Mouse (Mus musculus) heart, embryonic 12.5 days (tissue): ENCODE data around the gene Irf4. TPM values are rescaled to one million over a fixed set of nuclear protein-coding genes. Genes with fewer than 3 reads are reported as not detected.

Experiments
- ATAC-seq: fragments of 200-750 bp; cut with Nextera tagmentation; 2 replicates; pipeline ENCODE4 v1.8.0; 2017; ENCODE audit warnings: moderate TSS enrichment, moderate library complexity; ENCODE audit not compliant: insufficient number of reproducible peaks, low FRiP score
- H3K27ac ChIP-seq: fragments of 300-500 bp; sonication (generic); 2 replicates; pipeline ENCODE4 v1.5.1; 2016; ENCODE audit warnings: mild to moderate bottlenecking, moderate library complexity; ENCODE audit not compliant: poor library complexity, severe bottlenecking
- H3K27me3 ChIP-seq: fragments of 300-500 bp; sonication (generic); replicated peaks from 2 replicates; pipeline ENCODE4 v1.6.1; 2016; ENCODE audit warnings: mild to moderate bottlenecking, moderate library complexity
- H3K36me3 ChIP-seq: fragments of 300-500 bp; sonication (generic); 2 replicates; pipeline ENCODE4 v1.6.1; 2016; ENCODE audit warnings: mild to moderate bottlenecking, moderate library complexity
- H3K4me1 ChIP-seq: fragments of 300-500 bp; sonication (generic); replicated peaks from 2 replicates; pipeline ENCODE4 v1.6.1; 2016; ENCODE audit warnings: mild to moderate bottlenecking
- H3K4me2 ChIP-seq: fragments of 300-500 bp; sonication (generic); 2 replicates; pipeline ENCODE4 v1.6.1; 2016; ENCODE audit warnings: mild to moderate bottlenecking, moderate library complexity
- H3K4me3 ChIP-seq: fragments of 300-500 bp; sonication (generic); 2 replicates; pipeline ENCODE4 v1.5.1; 2016; ENCODE audit warnings: mild to moderate bottlenecking
- H3K9ac ChIP-seq: fragments of 300-500 bp; sonication (generic); 2 replicates; pipeline ENCODE4 v1.6.1; 2016; ENCODE audit warnings: mild to moderate bottlenecking, moderate library complexity
- H3K9me3 ChIP-seq: fragments of 300-500 bp; sonication (generic); replicated peaks from 2 replicates; pipeline ENCODE4 v1.6.1; 2016; ENCODE audit warnings: mild to moderate bottlenecking, moderate library complexity
- WGBS: fragments of 180-500 bp; shearing (Covaris S2); methylation state at CpG from one replicate; pipeline ENCODE4 v1.1.7; 2016; 5-methylcytosine and 5-hydroxymethylcytosine counted together
- polyA plus RNA-seq: library from polyadenylated mRNA; unstranded; fragments of >200 nt; fragmentation: Nextera tagmentation; extraction: Ambion mirVana; gene quantifications from 2 replicates; pipeline ENCODE4 v1.2.1, GENCODE M21; 2016

The Irf4 gene
- polyA plus RNA-seq, 1 experiment from 2014 or later: 0.09 TPM

GRCm38 (mm10) chr13:30764014-30764740 lies 15.2 kb downstream of the Irf4 start:
- ATAC-seq: no peak

DNA sequence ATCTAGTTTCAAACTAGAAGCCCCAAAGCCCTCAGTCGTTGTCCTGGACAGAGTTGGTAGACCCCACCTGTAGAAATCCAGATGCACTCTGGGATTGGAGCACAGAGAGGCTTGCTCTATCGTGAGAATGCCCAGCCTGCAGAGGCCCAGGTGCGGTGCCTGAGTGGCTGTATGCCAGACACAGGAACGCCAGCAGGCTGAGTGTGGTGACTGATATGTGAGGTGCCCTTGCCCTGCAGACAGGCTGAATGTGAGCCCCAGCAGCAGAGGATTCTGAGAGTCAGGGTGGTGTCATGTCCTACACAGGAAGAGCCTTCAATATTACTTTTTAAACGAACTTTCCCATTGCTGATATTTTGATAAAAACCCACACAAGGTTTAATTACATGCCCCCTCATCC lies 16.9 kb downstream of the Irf4 start:
- H3K36me3 ChIP-seq: no peaks in the 10 kb centered on the region
- ATAC-seq: no peak
- no peak overlapping the region for H3K4me2 ChIP-seq
- no peak overlapping the region for H3K27ac ChIP-seq
- H3K4me1 ChIP-seq: peaks cover 8% of the 10 kb centered on the region
- 0 out of 2 replicates have a peak, but pooled peaks cover 4% of the 10 kb centered on the region for H3K9me3 ChIP-seq
- H3K27me3 ChIP-seq: peaks cover 3% of the 10 kb centered on the region
- no peak overlapping the region for H3K4me3 ChIP-seq
- WGBS: 68% methylated on average over 5 of the region's 5 CpGs
- H3K9ac ChIP-seq: no peak overlapping the region

More at GRCm38 (mm10) chr13:30764014-30764740, 15.2 kb downstream of the Irf4 start:
- Histone ChIP-seq H3K36me3 (no peaks in the 10 kb centered on the region), H3K27ac (no peak overlapping the region), H3K4me3 (no peak overlapping the region), H3K27me3 (peaks cover 3% of the 10 kb centered on the region), H3K4me2 (no peak overlapping the region), H3K9ac (no peak overlapping the region), H3K9me3 (no peaks in the 10 kb centered on the region), H3K4me1 (peaks cover 8% of the 10 kb centered on the region)
- WGBS: 68% methylated on average over 8 of the region's 8 CpGs

GRCm38 (mm10) chr13:30766636-30767476 lies 17.8 kb downstream of the Irf4 start:
- 75% methylated on average over 5 of the region's 5 CpGs for whole genome bisulfite sequencing
- no peak overlapping the region for H3K27ac ChIP-seq
- H3K4me3 ChIP-seq: no peak overlapping the region
- H3K4me2 ChIP-seq: no peak overlapping the region
- 0 out of 2 replicates have a peak, but pooled peaks cover 4% of the 10 kb centered on the region for H3K9me3 ChIP-seq
- H3K4me1 ChIP-seq: peaks cover 8% of the 10 kb centered on the region
- no peak for ATAC-seq
- H3K36me3 ChIP-seq: no peaks in the 10 kb centered on the region
- no peak overlapping the region for H3K9ac ChIP-seq
- H3K27me3 ChIP-seq: no peaks in the 10 kb centered on the region; the same call in 1 of the 2 replicates

DNA sequence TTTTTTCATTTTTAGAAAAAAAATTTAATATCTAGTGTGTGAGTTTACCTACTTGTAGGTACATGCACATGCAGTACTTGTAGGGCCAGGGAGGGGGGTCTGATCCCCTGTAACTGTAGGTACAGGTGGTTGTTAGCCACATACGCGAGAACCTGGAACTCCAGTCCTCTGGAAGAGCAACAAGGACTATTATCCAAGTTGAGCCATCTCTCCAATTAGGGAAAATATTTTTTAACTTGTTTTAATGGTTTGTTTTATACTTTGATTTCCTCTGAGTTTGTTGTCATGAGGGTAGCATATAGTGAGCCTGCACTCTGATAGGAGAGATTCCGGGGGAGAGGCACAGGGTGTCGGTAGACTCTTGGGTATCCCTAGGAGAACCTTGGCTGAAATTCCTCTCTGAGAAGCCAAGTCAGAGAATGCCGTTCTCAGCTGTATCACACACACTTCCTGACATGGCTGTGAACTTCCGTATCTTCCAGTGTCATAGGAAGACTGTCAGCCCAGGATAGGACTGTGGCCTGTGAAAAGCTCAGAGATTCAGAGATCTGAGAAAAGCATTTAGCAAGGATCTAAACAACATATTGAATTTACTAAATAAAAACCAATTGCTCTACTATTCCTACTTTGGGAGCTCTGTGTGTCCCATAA lies 18.6 kb downstream of the Irf4 start:
- Histone ChIP-seq H3K27ac (no peak overlapping the region), H3K27me3 (no peaks in the 10 kb centered on the region; the same call in 1 of the 2 replicates), H3K4me2 (no peak overlapping the region), H3K9ac (no peak overlapping the region), H3K36me3 (no peaks in the 10 kb centered on the region), H3K4me1 (peaks cover 8% of the 10 kb centered on the region), H3K9me3 (0 out of 2 replicates have a peak, but pooled peaks cover 4% of the 10 kb centered on the region), H3K4me3 (no peak overlapping the region)
- 61% methylated on average over 6 of the region's 6 CpGs for WGBS
- no peak for ATAC-seq

DNA sequence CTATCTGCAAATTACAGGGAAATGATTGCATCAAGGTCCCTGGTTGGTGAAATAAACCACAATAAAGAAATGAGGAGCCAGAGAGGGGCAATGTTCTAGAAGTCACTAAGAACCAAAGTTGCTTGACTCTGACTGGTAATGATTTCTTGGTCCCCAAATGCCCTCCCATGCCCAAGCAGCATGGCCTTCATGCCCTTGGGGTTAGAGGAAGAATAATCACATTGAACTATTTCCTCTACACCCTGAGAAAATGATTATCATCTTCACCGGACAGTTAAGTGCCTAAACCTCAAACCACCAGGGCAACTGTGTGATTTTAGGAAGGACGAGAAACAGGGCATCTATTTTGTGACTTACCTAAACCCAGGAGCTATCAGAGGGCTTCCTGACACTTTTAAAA lies 27.0 kb downstream of the Irf4 start:
- Histone ChIP-seq H3K27ac (no peak overlapping the region), H3K9me3 (no peaks in the 10 kb centered on the region), H3K27me3 (no peaks in the 10 kb centered on the region), H3K4me2 (no peak overlapping the region), H3K4me1 (peaks cover 2% of the 10 kb centered on the region), H3K36me3 (no peaks in the 10 kb centered on the region), H3K4me3 (no peak overlapping the region), H3K9ac (no peak overlapping the region)
- 68% methylated on average over 2 of the region's 2 CpGs for WGBS
- ATAC-seq: no peak

DNA sequence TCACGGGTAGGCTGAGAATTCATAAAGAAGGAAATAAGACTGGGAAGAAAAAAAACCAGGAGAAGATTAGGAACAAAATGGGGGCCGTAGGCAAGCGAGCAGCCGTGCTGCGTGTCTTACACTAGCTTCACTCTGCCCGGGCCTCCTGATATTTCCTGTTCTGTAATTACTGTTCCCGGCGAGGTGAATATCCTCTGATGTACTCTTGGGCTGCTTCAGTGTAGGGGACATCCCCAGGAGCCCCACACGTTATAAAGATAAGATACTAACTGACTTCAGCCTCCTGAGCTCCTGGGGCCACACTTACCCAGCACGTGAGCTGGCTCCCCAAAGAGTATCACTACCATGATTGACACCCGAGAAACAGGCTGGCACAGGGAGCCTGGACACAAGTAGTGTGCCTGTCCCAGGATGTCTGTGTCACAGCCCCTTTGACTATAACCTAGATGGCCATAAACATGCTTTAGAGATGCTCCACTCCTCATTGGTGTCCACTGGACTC lies 28.7 kb downstream of the Irf4 start:
- WGBS: 51% methylated on average over 11 of the region's 11 CpGs
- Histone ChIP-seq H3K27me3 (no peaks in the 10 kb centered on the region), H3K27ac (no peak overlapping the region), H3K4me3 (no peak overlapping the region), H3K4me2 (no peak overlapping the region), H3K4me1 (peaks cover 19% of the 10 kb centered on the region), H3K9ac (no peak overlapping the region), H3K36me3 (no peaks in the 10 kb centered on the region), H3K9me3 (no peaks in the 10 kb centered on the region)
- ATAC-seq: no peak

DNA sequence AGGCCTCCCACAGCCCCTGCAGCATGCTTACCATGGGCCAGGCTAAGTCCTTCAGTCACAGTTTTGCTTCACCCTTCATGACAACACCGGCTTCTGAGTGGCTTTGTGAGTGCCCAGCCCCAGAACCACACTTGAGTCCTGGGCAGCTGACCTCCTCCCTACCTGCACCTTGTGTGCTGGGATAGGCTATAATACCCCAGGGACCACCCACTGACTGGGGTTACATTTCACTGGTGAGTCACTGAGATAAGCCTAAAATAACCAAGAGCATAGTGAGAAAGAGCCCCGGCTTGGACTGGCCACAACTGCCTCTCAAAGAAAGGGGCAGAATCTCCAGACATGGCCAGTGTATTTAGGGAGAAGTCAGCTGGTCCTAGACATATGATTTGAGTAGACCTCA lies 32.9 kb downstream of the Irf4 start:
- Histone ChIP-seq H3K4me1 (peaks cover 37% of the 10 kb centered on the region), H3K4me2 (peak overlapping the region; percentile 12), H3K9me3 (no peaks in the 10 kb centered on the region), H3K27ac (peak overlapping the region; percentile 52), H3K4me3 (no peak overlapping the region), H3K36me3 (no peaks in the 10 kb centered on the region), H3K9ac (no peak overlapping the region), H3K27me3 (no peaks in the 10 kb centered on the region)
- WGBS: 23% methylated on average over 2 of the region's 2 CpGs
- peak; percentile 63 for ATAC-seq

GRCm38 (mm10) chr13:30782419-30782818 lies 33.4 kb downstream of the Irf4 start:
- Histone ChIP-seq H3K4me2 (peak overlapping the region; percentile 12), H3K27me3 (no peaks in the 10 kb centered on the region), H3K9me3 (0 out of 2 replicates have a peak, but pooled peaks cover under 1% of the 10 kb centered on the region), H3K4me1 (peaks cover 42% of the 10 kb centered on the region), H3K4me3 (no peak overlapping the region), H3K36me3 (no peaks in the 10 kb centered on the region), H3K9ac (no peak overlapping the region), H3K27ac (peak overlapping the region; percentile 52)
- WGBS: 31% methylated on average over 8 of the region's 8 CpGs
- no peak for ATAC-seq

DNA sequence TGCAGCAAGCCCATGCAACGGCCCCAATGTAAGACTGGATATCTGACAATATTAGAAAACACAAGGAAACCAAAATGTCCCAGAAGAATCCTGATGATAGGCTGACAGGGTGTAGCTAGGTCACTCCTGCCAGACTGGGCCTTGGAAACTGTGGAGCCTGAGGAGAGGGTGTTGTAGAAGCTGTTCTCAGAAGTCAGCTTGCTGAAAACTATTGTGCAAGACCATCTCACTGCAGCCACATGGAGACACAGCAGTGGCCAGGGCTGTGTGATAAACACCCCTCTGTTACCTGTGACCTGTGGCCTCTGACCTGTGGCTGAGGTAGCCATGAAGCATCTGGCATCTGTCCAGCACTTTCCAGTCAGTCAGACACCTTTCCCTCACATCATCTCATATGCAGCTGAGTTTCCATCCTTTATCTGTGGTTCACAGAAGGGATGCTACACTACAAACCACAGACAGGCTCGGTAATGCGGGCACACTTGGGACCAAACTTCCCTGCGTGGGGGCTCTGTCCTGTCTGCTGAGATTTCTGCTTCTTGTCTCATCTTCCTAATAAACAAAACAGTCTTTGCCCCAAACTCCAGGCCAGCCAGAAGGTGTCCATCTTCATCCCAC lies 36.5 kb downstream of the Irf4 start:
- Histone ChIP-seq H3K27me3 (no peaks in the 10 kb centered on the region), H3K9ac (no peak overlapping the region), H3K27ac (no peak overlapping the region), H3K4me1 (peaks cover 44% of the 10 kb centered on the region), H3K4me2 (no peak overlapping the region), H3K36me3 (no peaks in the 10 kb centered on the region), H3K9me3 (peaks cover 7% of the 10 kb centered on the region; the same call in 1 of the 2 replicates), H3K4me3 (no peak overlapping the region)
- 72% methylated on average over 4 of the region's 4 CpGs for WGBS
- ATAC-seq: no peak

GRCm38 (mm10) chr13:30786235-30787035 lies 37.4 kb downstream of the Irf4 start:
- H3K4me1 ChIP-seq: peaks cover 37% of the 10 kb centered on the region
- no peak overlapping the region for H3K9ac ChIP-seq
- no peak for ATAC-seq
- H3K27ac ChIP-seq: no peak overlapping the region
- H3K4me3 ChIP-seq: no peak overlapping the region
- H3K9me3 ChIP-seq: peaks cover 7% of the 10 kb centered on the region; the same call in 1 of the 2 replicates
- WGBS: 56% methylated on average over 5 of the region's 5 CpGs
- H3K4me2 ChIP-seq: no peak overlapping the region
- no peaks in the 10 kb centered on the region for H3K27me3 ChIP-seq
- H3K36me3 ChIP-seq: no peaks in the 10 kb centered on the region
